Mouse (Mus musculus): ENCODE data around the gene Bdkrb2.
A peak's percentile ranks its signal among the peaks of the same experiment; 100 is the strongest.

The Bdkrb2 gene

DNA sequence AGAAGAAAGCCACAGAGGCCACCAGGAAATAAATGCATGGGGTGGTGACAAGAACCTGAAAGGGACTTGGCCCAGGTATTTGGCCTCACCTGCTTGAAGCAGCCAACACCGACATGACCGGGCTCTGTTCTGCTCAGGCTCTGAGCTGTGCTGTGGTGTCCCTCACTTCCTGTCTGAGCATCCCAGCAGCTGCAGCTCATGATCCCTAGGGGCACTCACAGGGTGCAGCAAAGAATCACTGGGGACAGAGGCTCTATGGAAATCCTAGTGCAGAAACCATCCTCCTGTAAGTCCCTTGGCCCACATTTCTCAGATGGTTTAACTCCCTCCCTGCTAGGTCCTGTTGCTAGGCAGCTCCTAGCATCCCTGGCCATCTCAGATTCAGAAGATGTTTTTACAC lies 15.9 kb upstream of the Bdkrb2 start:
- DNase-seq (ENCODE audit: low spot score): no peak

- DNase-seq (ENCODE audit: low spot score): no peak
These were observed 15.0 kb upstream of the Bdkrb2 start for GRCm38 (mm10) chr12:105548001-105548400.

DNA sequence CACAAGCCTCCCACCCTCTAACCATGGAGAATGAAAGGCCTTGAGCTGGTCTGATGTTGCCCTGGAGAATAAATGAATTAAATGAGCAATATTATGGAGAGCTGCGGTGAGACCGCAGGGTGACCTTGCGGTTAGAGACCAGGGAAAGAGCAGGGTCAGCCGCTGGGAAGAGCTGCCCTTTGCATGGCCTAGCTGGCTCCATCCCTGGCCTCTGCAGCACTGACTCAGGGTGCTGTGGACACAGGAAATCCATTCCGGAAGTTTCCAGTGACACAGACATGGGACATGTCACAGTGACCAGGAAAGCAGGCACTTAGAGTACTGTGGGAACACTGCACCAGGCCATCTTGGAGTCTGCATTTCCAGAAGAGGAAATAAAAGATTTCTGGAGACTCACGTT lies 14.1 kb upstream of the Bdkrb2 start:
- no peak for DNase-seq (ENCODE audit: low spot score)

DNA sequence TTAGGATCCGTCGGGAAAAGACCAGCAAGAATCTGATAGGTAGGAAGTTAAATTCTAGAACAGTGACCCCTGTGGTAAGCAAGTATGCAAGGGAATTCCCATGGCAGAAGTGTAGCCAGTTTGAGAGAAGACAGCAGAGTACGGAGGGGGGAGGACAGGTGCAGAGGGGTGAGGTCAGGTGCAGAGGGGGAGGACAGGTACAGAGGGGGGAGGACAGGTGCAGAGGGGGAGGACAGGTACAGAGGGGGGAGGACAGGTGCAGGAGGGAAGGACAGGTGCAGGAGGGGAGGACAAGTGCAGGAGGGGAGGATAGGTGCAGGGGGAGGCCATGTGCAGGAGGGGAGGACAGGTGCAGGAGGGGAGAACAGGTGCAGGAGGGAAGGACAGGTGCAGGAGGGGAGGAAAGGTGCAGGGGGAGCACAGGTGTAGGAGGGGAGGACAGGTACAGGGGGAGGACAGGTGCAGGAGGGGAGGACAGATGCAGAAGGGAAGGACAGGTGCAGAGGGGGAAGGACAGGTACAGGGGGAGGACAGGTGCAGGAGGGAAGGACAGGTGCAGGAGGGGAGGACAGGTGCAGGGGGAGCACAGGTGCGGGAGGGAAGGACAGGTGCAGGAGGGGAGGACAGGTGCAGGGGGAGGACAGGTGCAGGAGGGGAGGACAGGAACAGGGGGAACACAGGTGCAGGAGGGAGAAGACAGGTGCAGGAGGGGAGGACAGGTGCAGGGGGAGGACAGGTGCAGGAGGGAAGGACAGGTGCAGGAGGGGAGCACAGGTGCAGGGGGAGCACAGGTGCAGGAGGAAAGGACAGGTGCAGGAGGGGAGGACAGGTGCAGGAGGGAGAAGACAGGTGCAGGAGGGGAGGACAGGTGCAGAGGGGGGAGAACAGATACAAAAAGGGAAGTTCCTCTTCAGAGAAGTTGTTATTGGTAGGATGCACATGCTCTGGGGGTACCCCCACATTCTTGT lies 12.9 kb upstream of the Bdkrb2 start:
- no peak for DNase-seq (ENCODE audit: low spot score)

DNA sequence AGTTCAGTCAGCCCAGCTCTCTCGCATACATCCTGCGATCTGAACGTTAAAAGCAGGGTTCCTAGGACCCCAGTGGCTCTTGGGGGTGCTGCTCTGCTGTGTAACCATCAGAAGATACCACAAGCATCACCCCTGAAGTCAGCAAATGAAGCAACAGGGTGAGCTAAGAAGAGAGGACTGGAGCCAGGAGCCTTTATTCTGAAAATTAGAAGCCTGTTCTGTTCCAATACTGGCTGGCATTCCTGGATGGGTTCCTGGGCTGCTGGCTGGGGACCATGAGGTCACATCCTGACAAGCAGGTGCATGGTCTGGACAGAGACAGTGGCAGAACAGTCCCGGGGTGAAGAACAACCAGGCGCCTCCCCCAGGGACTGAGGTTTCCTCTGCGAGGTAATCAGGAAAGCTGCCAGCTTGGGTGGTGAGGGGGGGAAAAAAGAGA lies 11.5 kb upstream of the Bdkrb2 start:
- DNase-seq (ENCODE audit: low spot score): no peak

DNA sequence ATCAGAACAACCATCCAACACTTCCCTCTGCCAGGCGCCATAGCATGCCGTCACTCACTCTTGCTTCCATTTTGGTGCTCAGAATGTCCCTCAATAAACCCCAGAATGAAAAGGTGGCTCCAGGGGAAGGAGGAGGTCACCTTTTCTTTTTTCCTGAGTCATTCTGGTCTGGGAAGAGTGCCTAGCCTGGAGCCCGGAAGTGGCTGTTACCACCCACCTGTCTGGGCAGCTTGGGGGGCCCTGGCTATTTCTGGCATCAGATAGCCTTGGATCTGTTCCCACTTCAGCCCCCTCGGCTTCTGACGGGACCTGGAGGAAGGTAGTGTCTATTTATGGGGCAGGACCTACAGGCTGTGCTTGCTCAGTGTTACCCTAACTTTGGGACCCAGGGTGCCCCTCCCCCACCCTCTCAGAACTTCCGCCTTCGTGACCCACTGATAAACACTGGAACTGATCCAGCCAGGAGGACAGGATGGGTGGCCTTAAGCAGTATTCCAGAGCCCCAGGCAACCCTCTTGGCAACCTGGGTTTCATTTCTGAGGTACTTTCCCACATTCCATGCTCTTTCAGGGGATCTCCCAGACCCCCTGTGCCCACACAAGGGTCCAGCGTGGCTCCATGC lies 8.8 kb upstream of the Bdkrb2 start:
- no peak for DNase-seq (ENCODE audit: low spot score)

- DNase-seq (ENCODE audit: low spot score): no peak
These were observed 7.9 kb upstream of the Bdkrb2 start for GRCm38 (mm10) chr12:105555172-105555571.

DNA sequence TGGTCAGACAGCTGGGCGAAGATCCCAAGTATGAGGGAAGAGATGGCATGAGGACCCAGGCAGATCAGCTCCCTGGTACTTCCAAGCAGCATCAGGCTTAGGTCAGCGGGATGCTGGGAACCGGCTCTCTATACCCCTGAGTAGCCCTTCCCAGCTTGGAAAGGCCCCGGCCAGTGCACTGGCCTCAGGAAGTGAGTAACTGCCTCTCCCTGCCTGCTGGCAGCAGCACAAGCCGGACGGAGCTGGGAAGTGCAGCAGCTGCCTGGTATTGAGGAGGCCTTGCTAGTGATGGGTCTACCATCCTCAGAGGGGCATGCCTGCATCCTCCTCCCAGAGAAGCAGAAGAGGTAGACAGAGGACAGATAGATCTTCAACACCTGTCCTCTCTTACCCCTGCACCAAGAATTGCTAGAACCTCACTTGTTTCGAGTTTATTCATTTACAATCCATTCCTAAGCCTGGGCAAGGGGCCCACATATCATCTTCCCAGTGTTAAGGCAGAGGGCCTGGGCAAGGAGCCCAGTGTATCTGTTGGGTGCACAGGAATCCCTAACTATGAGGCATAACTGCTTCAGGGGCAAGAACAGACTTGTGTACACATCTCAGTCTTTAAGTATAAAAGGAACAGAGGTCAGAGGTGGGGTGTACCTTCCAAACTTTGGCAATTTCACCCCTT lies 5.6 kb upstream of the Bdkrb2 start:
- no peak for DNase-seq (ENCODE audit: low spot score)

DNA sequence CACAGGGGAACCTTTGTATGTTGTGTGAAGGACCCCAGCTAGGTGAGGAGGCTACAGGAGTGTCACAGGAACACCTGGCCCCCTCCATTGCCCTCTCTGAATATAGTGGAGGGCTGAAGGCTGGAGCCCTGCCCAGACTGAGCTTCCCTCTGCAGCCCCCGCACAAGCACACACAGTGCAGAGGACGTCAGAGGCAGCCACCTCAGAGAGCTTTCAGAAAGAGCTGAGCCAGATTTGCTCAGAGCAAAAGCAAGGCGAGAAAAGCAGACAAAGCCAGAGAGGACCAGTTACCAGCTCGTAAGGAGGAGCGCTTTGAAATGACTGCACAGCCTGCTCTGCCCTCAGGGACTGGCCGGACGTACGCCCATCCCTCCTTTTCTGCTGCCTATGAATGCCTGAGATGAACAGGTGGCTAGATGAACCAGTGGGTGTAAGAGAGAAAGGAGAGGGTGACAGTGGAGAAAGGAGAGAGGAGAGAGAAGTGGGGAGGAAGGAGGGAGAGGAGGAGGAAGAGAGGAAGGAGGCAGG lies 2.0 kb upstream of the Bdkrb2 start:
- no peak for DNase-seq (ENCODE audit: low spot score)

- DNase-seq (ENCODE audit: low spot score): no peak
These were observed 788 bp upstream of the Bdkrb2 start for GRCm38 (mm10) chr12:105562056-105562820.

- DNase-seq (ENCODE audit: low spot score): no peak
These were observed 775 bp downstream of the Bdkrb2 start for GRCm38 (mm10) chr12:105563726-105564275.

DNA sequence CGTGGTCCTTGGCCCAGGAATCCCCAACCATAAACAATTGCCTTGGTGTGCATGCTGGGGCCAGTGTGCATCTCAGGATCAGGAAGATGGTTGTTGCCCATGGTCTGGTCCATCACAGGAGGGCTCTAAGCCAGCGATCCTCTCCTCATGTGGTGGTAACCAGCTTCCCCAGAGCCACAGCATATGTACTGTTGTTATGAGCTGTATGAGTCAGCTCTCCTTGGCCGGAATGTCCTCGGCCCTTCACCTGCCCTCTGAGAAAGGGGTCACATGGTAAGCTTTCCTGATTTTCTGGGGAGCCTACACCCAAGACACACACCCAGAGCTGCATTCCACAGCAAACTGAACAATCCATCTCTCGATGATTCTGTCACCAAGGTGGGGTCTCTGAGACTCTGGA lies 2.2 kb downstream of the Bdkrb2 start:
- no peak for DNase-seq (ENCODE audit: low spot score)

- no peak for DNase-seq (ENCODE audit: low spot score)
These were observed 8.8 kb downstream of the Bdkrb2 start for GRCm38 (mm10) chr12:105571867-105572266.

GRCm38 (mm10) chr12:105572622-105573021 lies 9.6 kb downstream of the Bdkrb2 start:
- no peak for DNase-seq (ENCODE audit: low spot score)

GRCm38 (mm10) chr12:105574356-105574755 lies 11.3 kb downstream of the Bdkrb2 start:
- DNase-seq (ENCODE audit: low spot score): no peak

- no peak for DNase-seq (ENCODE audit: low spot score)
These were observed 17.5 kb downstream of the Bdkrb2 start for GRCm38 (mm10) chr12:105580490-105580889.

GRCm38 (mm10) chr12:105582486-105582885 lies 19.5 kb downstream of the Bdkrb2 start:
- no peak for DNase-seq (ENCODE audit: low spot score)

DNA sequence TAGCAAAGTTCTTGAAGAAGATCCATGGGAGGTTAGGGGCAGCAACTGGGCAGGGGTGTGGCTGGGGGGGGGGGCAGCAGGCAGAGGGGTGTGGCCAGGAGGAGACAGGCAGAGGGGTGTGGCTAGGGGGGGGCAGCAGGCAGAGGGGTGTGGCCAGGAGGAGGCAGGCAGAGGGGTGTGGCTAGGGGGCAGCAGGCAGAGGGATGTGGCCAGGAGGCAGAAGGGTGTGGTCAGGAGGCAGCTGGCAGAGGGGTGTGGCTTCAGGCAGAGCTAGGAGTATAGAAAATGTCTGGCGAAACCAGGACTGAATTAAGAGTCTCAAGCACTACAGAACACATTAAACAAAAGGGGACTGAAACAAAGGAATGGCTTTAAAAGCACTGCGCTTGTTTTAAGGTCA lies 20.5 kb downstream of the Bdkrb2 start:
- DNase-seq (ENCODE audit: low spot score): no peak

- DNase-seq (ENCODE audit: low spot score): peak; percentile 73
These were observed 21.8 kb downstream of the Bdkrb2 start for GRCm38 (mm10) chr12:105584851-105585250.

DNA sequence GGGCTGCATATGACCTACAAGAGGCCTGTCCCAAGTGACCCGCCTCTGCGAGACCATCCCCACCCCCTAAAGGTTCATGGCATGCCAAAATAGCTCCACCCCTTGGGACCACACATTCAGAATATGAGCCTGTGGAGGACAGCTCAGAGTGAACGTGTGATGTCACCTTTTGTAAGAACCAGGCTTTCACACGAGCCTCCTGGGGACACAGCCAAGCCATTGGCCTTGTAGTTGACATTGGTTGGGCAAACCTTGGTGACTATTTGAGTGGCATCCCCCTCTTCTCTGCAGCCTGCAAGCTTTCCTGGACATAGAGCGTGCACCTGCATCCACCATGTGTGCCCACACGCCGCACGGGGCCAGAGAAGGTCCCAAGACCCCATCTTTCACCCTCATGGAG lies 24.5 kb downstream of the Bdkrb2 start:
- no peak for DNase-seq (ENCODE audit: low spot score)

- DNase-seq (ENCODE audit: low spot score): no peak
These were observed 27.8 kb downstream of the Bdkrb2 start for GRCm38 (mm10) chr12:105590786-105591185.
